Mouse (Mus musculus): ENCODE results near the gene Rab10. TPM values are rescaled to one million over a fixed set of nuclear protein-coding genes. Genes with fewer than 3 reads are reported as not detected.

Rab10 gene
- total RNA-seq, 4 experiments from 2014 or later: 114 to 129 (median 122) TPM

DNA sequence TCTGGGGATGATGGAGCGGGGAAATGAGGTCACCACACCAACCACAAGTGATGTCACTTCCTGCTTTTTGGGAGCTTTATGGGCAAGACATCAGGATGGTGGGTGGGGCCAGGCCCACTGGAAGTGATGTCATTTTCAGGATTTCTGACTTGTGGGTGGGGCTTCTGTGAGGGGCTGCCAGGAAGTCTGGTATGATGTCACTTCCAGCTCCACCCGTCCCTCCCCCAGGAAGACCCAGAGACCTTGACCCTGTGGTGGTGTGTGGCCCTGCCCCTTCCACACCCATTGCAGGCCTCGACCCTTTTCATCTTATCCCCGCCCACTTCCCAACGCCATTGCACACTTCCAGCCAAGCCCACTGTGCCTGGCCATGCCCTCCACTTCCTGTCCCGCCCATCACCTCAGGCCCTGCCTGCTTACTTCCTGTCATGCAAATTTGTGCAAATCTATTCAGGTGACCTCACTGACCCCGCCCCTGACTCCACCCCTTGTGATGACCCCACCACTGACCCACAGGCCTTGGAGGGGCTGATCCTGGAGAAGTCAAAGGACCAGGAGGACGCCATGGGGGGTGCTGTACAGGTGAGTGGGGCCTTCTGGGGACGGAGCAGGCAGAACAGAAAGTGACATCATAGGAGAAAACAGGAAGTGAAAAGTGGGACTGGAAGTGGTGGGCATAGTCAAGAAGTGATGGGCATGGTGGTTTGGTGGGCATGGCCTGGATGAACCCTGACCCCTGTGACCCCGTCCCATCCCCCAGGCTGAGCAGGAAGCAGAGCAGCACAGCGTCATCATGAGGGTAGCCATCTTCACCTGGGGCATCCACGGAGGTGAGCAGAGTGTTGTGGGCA is 72.7 kb downstream of the Rab10 start:
- DNase-seq (ENCODE audit: low spot score): no peak

DNA sequence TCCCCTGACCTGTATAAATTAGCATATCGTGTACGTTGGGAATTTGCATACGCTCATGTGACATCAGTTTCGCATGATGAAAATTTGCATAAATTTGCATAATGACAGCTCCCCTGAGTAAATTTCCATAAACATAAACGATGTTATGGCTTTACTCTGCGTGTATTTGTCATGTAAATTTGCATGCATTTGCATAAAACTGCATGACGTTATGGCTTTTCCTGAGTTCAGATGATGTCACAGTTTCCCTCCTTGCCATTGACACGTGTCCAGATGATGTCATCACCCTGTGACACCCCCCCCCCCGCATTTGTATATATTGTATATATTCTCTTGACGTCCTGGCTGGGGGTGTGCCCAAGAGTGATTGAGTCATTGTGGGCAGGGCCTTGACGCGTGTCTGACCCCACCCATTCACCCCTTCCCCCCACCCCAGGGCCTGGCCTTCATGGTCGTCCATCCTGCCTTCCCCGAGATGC is 73.6 kb downstream of the Rab10 start:
- DNase-seq (ENCODE audit: low spot score): no peak

DNA sequence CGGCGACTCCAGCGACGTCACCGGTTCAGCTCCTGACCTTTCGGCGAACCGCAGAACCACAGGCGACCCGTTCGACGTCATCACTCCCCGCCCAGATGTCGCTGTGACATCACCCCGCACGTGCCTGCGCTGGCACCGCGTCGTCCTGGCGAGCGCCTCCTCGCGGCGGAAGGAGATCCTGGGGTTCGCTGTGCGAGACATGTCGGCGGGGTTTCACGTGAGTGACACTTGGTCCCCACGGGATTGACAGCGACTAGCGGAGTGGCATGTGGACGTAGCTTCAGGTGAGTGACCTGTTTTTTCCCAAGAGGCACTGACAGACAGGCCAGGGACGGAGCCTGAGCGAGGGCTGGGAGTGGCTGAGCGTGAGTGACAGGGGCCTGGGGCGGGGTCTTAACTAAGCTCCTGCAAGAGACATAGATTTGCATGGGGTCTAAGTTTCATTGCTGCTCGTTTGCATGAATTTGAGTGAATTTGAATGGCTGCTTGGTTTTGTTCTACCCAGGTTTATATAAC is 74.1 kb downstream of the Rab10 start:
- peak; percentile 89 for DNase-seq (ENCODE audit: low spot score)

DNA sequence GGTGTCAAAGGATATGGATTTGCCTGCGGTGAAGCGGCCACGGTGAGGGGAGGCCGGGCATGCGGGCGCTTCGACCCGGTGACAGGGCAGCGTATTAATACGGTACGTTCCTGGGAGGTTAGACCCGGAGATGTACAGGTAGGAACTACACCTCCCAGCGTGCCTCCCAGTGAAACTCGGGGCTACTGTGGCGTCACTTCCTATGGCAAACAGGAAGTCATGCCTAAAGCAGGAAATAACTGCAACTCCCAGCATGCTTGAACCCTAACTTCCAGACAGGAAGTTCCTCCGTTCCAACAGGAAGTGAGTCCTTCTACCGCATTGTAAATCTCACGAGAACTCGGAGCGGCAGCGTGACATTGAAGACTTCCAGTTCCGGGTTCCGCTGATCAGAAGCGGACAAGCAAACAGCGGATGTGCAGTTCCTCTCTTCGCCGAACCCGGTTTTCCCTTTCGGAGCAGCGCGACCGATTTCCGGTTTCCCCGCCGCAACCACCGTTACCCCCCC is 74.6 kb downstream of the Rab10 start:
- peak; percentile 98 for DNase-seq (ENCODE audit: low spot score)

- no peak for DNase-seq (ENCODE audit: low spot score)
Observed at GRCm38 (mm10) chr12:3234061-3234460, 75.7 kb downstream of the Rab10 start.

DNA sequence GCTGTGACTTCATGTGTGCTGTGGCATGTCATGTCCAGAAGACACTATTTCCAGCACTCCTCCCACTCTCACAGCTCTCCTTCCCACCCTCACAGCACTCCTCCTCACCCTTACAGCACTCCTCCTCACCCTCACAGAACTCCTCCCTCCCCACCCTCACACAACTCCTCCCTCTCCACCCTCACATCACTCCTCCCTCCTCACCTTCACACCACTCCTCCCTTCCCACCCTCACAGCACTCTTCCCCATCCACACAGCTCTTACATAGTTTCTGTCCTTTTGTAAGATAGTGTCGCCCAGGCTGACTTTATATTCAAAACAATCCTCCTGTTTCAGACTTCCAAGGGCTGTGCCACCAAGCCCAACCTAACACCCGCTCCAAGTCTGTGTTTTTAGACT is 86.4 kb downstream of the Rab10 start:
- DNase-seq (ENCODE audit: low spot score): no peak

DNA sequence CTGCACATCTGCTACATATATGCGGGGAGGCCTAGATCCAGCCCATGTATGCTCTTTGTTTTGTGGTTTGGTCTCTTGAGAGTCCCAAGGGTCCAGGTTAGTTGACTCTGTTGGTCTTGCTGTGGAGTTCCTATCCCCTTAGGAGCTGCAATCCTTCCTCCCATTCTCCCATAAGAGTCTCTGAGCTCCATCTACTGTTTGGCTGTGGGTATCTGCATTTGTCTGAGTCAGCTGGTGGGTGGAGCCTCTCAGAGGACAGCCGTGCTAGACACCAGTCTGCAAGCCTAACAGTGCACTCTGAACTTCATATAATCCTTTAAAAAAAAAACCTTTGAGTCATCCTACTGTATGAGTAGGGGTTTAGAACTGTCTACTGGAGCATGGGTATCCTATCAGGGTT is 99.6 kb downstream of the Rab10 start:
- no peak for DNase-seq (ENCODE audit: low spot score)

- no peak for DNase-seq (ENCODE audit: low spot score)
Observed at GRCm38 (mm10) chr12:3209163-3209562, 100.6 kb downstream of the Rab10 start.

Other genes starting within 250 kb of the Rab10 start
- 1 to 10 TPM; 5.9 to 6.9 (median 6.3) TPM for gene Kif3c, start 55.2 kb upstream of the Rab10 start, total RNA-seq (2022)
- 10 to 100 TPM; 18.3 to 26.2 (median 22.3) TPM for gene Asxl2, start 116.9 kb upstream of the Rab10 start, total RNA-seq (2022)

Data from heart, adult 8-10 months (tissue).